Mouse (Mus musculus) heart, embryonic 10.5 days (tissue): ENCODE measurements around the gene Ell. TPM values are rescaled to one million over a fixed set of nuclear protein-coding genes. Genes with fewer than 3 reads are reported as not detected.

ENCODE experiments used
- DNase-seq: peaks from one replicate; pipeline ENCODE4 v3.0.0-alpha.2; 2017; ENCODE audit warnings: low spot score
- H3K27ac ChIP-seq: fragments of 300-500 bp; sonication (generic); 2 replicates; pipeline ENCODE4 v1.5.1; 2016; ENCODE audit warnings: mild to moderate bottlenecking
- H3K27me3 ChIP-seq: fragments of 300-500 bp; sonication (generic); 2 replicates; pipeline ENCODE4 v1.6.1; 2016; ENCODE audit warnings: mild to moderate bottlenecking; ENCODE audit not compliant: poor library complexity, insufficient read depth, severe bottlenecking
- H3K36me3 ChIP-seq: fragments of 300-500 bp; sonication (generic); 2 replicates; pipeline ENCODE4 v1.6.1; 2016; ENCODE audit warnings: mild to moderate bottlenecking, moderate library complexity
- H3K4me1 ChIP-seq: fragments of 300-500 bp; sonication (generic); 2 replicates; pipeline ENCODE4 v1.6.1; 2016; ENCODE audit warnings: mild to moderate bottlenecking
- H3K4me3 ChIP-seq: fragments of 300-500 bp; sonication (generic); 2 replicates; pipeline ENCODE4 v1.5.1; 2016; ENCODE audit warnings: mild to moderate bottlenecking, moderate library complexity
- H3K9me3 ChIP-seq: fragments of 300-500 bp; sonication (generic); 2 replicates; pipeline ENCODE4 v1.6.1; 2016; ENCODE audit warnings: mild to moderate bottlenecking, moderate library complexity
- WGBS: fragments of 180-500 bp; shearing (Covaris S2); methylation state at CpG from one replicate; pipeline ENCODE4 v1.1.7; 2016; 5-methylcytosine and 5-hydroxymethylcytosine counted together
- polyA plus RNA-seq: library from polyadenylated mRNA; unstranded; fragments of >200 nt; fragmentation: Nextera tagmentation; extraction: Ambion mirVana; gene quantifications from 2 replicates; pipeline ENCODE4 v1.2.1, GENCODE M21; 2016

The Ell gene
- 15.8 and 18.5 TPM in 2 replicates for polyA plus RNA-seq

- peaks cover 34% of the 10 kb centered on the region for H3K36me3 ChIP-seq
- H3K4me3 ChIP-seq, result peak within 1 kb of the TSS; percentile 90
- DNase-seq, result peak; percentile 100
- WGBS, result under 1% methylated on average over 58 of the region's 58 CpGs
- H3K27me3 ChIP-seq, result no peaks in the 10 kb centered on the region
- H3K9me3 ChIP-seq, result no peaks in the 10 kb centered on the region
- peak within 1 kb of the TSS; percentile 93 for H3K27ac ChIP-seq
- H3K4me1 ChIP-seq, result peaks cover 55% of the 10 kb centered on the region
Measured at GRCm38 (mm10) chr8:70539077-70539813, at the start of gene Ell. Gene Ell, plus strand, starts transcription at chr8:70539457.

DNA sequence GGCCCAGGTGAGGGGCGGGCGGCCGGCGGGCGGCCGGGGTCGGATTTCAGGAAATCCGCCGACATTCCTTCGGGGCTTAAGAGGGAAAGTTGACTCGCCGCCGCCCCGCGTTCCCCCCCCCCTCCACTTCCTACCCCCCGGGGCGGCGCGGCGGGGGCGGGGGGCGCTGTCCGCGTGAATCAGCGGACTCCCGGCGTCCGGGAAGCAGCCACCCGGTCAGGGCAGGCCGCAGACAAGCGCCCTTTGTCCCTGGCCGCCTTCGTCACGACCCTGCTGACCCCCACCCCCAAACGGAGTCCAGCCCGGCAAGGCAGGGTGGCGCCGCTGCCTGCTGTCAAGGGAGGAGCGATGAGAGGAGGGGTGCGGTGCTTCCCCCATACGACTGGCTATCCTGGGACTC is 49.7 kb upstream of the Ell start:
- no peak for DNase-seq
- Histone ChIP-seq H3K27ac (peak overlapping the region; percentile 72), H3K4me1 (peaks cover 75% of the 10 kb centered on the region), H3K9me3 (no peaks in the 10 kb centered on the region), H3K36me3 (no peaks in the 10 kb centered on the region), H3K27me3 (peaks cover 100% of the 10 kb centered on the region), H3K4me3 (peak overlapping the region; percentile 56)
- under 1% methylated on average over 29 of the region's 41 CpGs for WGBS

DNA sequence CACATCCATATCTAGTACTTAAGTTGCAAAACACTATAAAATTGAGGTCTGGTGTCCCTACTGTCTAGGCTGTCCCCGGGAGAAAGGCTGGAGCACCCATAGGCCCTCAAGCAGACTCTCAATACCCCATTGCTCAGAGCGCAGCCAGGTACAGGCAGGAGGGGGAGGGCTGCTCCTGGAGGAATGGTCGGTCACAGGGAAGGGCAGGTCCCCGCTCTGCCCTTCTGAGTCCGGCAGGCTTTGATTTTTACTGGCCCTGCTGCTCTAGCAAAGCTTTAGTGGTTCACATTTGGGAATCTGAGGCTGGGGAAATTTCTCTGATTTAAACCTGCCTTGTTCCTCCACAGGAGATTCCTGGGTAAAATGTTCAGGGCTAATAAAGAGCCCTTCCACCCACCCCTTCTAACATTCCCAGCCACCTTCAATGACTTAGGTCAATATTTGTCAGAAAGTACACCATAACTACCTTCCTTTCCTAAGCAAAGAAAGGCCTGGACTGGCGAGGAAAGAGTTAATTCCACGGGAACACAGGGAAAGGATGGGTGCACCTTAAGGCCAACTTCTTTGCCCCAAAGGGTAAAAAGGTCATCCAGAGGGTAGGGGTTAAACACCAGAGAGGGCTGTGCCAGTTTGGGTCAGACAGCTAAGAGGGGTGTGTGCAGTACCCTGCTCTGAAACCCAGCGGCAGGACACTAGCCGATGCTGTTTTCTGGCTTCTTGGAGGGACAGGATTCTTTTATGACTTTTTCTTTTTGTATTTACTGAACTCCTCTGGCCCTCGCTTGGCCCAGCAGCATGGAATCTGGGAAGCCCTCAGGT is 49.0 kb upstream of the Ell start:
- peaks cover 100% of the 10 kb centered on the region for H3K27me3 ChIP-seq
- peak overlapping the region; percentile 56 for H3K4me3 ChIP-seq
- no peak for DNase-seq
- H3K27ac ChIP-seq, result peak overlapping the region; percentile 72; the same call in 1 of the 2 replicates
- 10% methylated on average over 10 of the region's 10 CpGs for WGBS
- H3K9me3 ChIP-seq, result no peaks in the 10 kb centered on the region
- peaks cover 81% of the 10 kb centered on the region for H3K4me1 ChIP-seq
- H3K36me3 ChIP-seq, result no peaks in the 10 kb centered on the region

GRCm38 (mm10) chr8:70490880-70491495 is 48.3 kb upstream of the Ell start:
- no peak for DNase-seq
- Histone ChIP-seq H3K9me3 (no peaks in the 10 kb centered on the region), H3K36me3 (no peaks in the 10 kb centered on the region), H3K27me3 (peaks cover 100% of the 10 kb centered on the region), H3K27ac (no peak overlapping the region), H3K4me3 (0 out of 2 replicates have a peak overlapping the region, but pooled peaks have one; percentile 9), H3K4me1 (peaks cover 88% of the 10 kb centered on the region)
- 4% methylated on average over 20 of the region's 20 CpGs for WGBS

- H3K27ac ChIP-seq, result peak within 1 kb of the TSS; percentile 62; the same call in 1 of the 2 replicates
- H3K4me3 ChIP-seq, result peak within 1 kb of the TSS; percentile 60
- DNase-seq, result no peak
- WGBS, result under 1% methylated on average over 82 of the region's 93 CpGs
- peaks cover 72% of the 10 kb centered on the region for H3K4me1 ChIP-seq
- H3K9me3 ChIP-seq, result no peaks in the 10 kb centered on the region
- peaks cover 100% of the 10 kb centered on the region for H3K27me3 ChIP-seq
- H3K36me3 ChIP-seq, result no peaks in the 10 kb centered on the region
Measured at GRCm38 (mm10) chr8:70492664-70493640, 46.3 kb upstream of the Ell start, which contains the start of gene Crlf1. Gene Crlf1, plus strand, starts transcription at chr8:70493158.

GRCm38 (mm10) chr8:70493692-70494415 is 45.4 kb upstream of the Ell start:
- DNase-seq, result no peak
- WGBS, result 3% methylated on average over 47 of the region's 47 CpGs
- Histone ChIP-seq H3K4me3 (peak overlapping the region; percentile 60), H3K36me3 (no peaks in the 10 kb centered on the region), H3K9me3 (no peaks in the 10 kb centered on the region), H3K27ac (peak overlapping the region; percentile 62; the same call in 1 of the 2 replicates), H3K27me3 (peaks cover 100% of the 10 kb centered on the region), H3K4me1 (peaks cover 63% of the 10 kb centered on the region)

GRCm38 (mm10) chr8:70494416-70494945 is 44.8 kb upstream of the Ell start:
- Histone ChIP-seq H3K27me3 (peaks cover 100% of the 10 kb centered on the region), H3K4me3 (peak overlapping the region; percentile 60), H3K36me3 (no peaks in the 10 kb centered on the region), H3K27ac (0 out of 2 replicates have a peak overlapping the region, but pooled peaks have one; percentile 4), H3K4me1 (peaks cover 57% of the 10 kb centered on the region), H3K9me3 (no peaks in the 10 kb centered on the region)
- DNase-seq, result no peak
- WGBS, result 3% methylated on average over 28 of the region's 28 CpGs

DNA sequence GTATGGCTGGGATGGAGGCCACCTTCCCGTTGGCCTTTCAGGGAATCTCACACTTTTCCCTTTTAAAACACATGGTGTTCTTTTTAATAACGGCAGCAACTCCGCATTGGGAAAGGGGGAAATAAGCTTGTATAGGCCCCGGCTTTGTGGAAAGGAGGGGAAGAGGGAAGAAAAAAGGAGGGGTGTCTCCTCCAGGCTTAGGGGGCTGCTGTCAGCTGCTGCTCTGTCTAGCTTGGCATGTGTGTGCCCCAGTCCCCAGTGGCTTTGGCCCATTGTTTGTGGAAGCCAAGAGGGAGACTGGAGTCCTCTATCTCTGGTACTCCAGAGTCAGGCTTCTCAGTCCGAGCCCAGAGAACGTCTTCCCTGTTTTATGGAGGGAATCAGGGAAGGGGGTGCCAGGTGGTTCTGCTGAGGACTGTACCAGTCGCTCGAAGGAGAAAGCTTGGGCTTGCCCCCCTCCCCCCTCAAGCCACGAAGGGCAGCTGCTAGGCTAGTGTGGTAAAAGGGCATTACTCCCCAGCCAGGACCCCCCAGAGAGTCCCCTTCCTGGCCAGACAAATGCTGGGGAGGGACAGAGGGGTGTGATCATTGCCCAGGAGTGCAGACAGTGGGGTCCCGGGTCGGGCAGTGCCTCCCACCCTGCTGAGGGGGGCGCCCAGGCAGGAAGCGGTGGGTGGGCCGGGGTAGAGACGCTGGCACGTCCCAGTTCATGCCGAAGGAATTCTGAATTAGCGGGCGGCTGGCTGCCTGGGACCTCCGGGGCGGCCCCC is 44.1 kb upstream of the Ell start:
- peaks cover 50% of the 10 kb centered on the region for H3K4me1 ChIP-seq
- 1% methylated on average over 21 of the region's 21 CpGs for WGBS

GRCm38 (mm10) chr8:70495771-70496062 is 43.5 kb upstream of the Ell start:
- 5% methylated on average over 12 of the region's 12 CpGs for WGBS
- DNase-seq, result no peak
- H3K4me3 ChIP-seq, result peak overlapping the region; percentile 60
- no peaks in the 10 kb centered on the region for H3K36me3 ChIP-seq
- peak overlapping the region; percentile 42; the same call in 1 of the 2 replicates for H3K27ac ChIP-seq
- H3K9me3 ChIP-seq, result no peaks in the 10 kb centered on the region
- H3K4me1 ChIP-seq, result peaks cover 52% of the 10 kb centered on the region
- H3K27me3 ChIP-seq, result peaks cover 100% of the 10 kb centered on the region

More for the DNA sequence above, 44.1 kb upstream of the Ell start:
- Histone ChIP-seq H3K36me3 (no peaks in the 10 kb centered on the region), H3K27ac (peak overlapping the region; percentile 42; the same call in 1 of the 2 replicates), H3K4me3 (peak overlapping the region; percentile 60), H3K9me3 (no peaks in the 10 kb centered on the region), H3K27me3 (peaks cover 100% of the 10 kb centered on the region)
- DNase-seq, result no peak

DNA sequence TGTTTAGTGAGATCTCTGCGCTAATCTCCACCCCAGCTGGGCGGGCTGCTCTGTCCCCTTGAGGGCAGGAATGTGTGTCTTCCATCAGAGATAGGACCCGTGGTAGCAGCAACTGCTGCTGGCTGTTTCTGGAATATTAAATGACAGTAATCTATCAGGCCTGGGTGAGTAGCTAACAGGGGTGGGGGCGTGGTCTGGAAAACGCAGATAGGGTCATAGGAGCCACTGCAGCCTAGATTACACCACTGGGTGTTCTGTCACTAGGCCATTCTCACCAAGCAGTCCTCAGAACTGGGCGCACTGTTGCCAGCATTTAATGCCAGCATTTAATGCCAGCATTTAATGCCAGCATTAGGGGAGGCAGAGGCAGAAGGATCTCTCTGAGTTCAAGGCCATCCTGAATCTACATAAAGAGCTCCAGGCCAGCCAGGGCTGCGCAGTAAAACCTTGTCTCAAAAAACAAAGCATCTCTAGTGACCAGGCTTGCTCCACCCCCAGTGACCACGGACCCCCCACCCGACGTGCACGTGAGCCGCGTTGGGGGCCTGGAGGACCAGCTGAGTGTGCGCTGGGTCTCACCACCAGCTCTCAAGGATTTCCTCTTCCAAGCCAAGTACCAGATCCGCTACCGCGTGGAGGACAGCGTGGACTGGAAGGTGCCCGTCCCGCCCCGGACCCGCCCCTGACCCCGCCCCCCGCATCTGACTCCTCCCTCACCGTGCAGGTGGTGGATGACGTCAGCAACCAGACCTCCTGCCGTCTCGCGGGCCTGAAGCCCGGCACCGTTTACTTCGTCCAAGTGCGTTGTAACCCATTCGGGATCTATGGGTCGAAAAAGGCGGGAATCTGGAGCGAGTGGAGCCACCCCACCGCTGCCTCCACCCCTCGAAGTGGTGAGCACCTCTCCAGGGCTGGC is 38.6 kb upstream of the Ell start:
- H3K4me3 ChIP-seq, result peak overlapping the region; percentile 29
- WGBS, result 6% methylated on average over 39 of the region's 39 CpGs
- H3K36me3 ChIP-seq, result peaks cover 13% of the 10 kb centered on the region
- no peak for DNase-seq
- peaks cover 46% of the 10 kb centered on the region for H3K4me1 ChIP-seq
- no peak overlapping the region for H3K27ac ChIP-seq
- peaks cover 92% of the 10 kb centered on the region for H3K27me3 ChIP-seq
- no peaks in the 10 kb centered on the region for H3K9me3 ChIP-seq
